Mouse (Mus musculus) gastrocnemius, postnatal 14 days (tissue): ENCODE results near the gene Snd1. TPM values are rescaled to one million over a fixed set of nuclear protein-coding genes. Genes with fewer than 3 reads are reported as not detected.

ENCODE experiments used
- DNase-seq: peaks from one replicate; pipeline ENCODE4 v3.0.0; 2021; ENCODE audit warnings: mixed read lengths
- intact Hi-C: fragments of 180-260 bp; cut with DNase I; formaldehyde crosslinking; loops from one replicate; pipeline ENCODE4 v1.15.1; 2025; ENCODE audit warnings: low total_unique reads
- total RNA-seq, 2 experiments: library from RNA; stranded (reverse); gene quantifications; 2 replicates each; pipeline ENCODE4 v1.2.3; 2021

The Snd1 gene
- total RNA-seq, 2 experiments from 2014 or later = 43.4 to 51.3 TPM

DNA sequence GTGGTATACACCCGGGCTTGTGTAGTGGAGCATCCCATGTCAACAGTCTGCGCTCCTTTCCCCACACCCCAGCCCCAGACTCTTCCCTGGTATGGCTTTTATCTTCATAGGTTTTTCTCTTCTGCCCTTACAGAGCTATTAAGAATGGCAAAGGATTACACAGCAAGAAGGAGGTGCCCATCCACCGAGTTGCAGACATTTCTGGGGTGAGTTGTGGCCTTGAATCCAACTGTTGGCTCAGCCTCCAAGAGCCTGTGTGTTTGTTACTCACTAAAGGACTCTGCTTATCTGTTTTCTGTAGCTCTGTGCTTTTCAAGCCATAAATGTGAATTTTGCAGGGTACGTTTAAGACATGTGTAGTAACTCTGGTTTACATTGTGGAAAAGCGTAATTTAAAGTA lies 249.8 kb downstream of the Snd1 start:
- DNase-seq = no peak
- intact Hi-C loops = no loop called here

DNA sequence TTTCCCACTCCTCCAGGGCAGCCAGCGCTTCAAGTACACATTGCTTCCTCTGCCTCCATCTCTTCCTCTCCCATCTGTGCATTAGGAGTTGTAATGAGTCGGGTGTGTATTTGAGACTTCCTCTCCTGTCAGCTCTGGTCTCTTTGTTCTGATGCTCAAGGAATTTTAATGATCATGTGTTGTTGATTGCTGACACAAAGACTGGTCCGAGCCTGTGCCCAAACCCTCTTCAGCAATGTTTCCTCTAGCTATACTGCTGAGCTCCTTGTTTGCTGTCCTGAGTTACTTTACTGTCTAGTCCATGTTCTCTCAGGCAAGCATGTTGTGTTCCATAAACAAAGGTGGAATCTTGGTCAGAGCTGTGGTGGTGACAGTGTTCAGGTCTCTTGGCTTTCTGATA lies 254.3 kb downstream of the Snd1 start:
- no peak for DNase-seq

DNA sequence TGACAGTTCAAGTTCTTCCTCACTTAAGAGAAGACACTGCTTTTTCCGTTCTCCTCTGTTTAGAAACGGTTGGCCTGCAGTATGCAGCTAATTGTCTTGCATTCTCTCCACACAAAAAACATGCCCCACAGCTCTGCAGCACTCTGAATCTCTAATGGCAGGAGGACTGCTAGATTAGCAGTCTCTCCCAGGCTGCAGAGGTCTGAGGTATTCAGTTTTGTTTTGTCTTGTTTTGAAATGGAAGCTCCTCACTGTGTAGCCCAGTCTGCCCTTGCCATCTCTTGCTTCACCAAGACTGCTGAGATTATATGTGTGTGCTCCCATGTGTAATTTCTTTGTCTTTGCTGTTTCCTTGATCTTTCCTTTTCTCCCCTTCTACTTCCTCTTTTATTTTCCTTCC lies 254.7 kb downstream of the Snd1 start:
- intact Hi-C loops = no loop called here
- no peak for DNase-seq

More for the DNA sequence above, 254.3 kb downstream of the Snd1 start:
- intact Hi-C loops = no loop called here

DNA sequence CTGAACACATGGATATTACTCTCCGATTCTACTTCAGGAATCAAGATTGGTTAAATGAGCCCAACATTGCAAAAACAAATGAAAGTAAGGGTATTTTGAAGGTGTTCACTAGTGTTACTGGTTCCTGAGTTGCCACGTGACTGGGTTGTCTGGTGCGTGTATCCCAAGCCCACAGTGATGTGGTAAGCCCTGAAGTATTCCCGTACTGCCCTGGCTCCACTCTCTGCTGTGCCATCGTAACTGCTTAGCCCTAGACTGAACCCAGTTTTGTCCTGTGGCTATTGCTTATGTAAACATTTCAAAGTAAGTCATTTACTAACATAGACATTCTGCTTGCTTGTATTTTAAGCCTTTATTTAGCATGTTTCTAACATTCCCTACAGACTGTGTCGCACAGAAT lies 256.3 kb downstream of the Snd1 start:
- intact Hi-C loops = no loop called here
- DNase-seq = no peak

DNA sequence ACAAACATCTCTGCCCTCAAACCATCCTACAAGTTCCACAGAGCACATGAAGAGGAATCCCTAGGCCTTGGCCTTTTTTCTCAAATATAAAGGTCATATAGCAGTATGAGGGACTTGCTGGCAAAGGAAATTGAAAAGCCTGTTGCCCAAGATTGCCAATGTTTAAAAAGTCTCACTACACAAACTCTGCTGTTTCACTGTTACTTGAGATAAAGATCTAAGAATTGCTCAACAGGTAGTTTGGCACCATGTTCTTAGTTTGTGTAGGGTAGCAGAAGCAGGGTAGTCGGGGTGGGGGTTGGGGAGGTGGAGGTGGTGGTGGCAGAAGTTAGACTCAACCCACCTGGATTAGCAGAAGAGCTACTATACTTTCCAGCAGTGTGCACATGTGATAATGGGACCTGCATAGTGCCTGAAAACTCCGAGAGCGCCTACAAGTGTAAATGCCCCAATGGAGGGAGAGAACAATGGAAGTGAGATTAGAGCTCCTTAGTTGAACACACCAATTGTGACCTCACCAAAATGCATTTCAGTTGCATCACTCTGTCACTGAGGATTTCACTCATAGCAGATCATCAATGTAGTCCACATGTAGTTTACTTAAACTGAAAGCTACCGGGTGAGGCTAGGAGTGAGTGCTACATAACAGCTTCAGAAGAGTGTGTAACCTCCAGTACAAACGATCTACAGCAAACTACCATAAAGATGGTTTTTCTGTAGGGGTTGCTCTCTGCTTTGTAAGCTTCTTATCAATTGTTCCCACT lies 259.1 kb downstream of the Snd1 start:
- intact Hi-C loops = no loop called here
- DNase-seq = no peak

DNA sequence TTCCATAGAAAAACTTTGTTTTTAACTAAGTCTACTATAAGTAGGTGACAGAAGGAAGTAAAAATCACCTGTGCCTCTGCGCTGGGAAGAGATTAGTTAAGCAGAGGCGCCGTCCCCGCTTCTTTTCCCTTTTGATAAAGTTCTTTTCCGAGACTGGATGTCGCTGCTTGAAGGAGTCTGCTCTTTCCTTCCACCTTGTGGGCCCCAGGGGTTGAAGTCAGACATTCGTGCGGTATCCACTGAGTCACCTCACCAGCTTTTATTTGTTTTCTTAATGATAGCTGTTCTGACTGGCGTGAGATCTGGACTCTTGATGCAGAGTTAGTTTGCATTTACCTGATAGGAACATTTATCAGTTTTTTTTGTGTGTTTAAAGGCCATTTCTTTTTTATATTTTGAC lies 260.2 kb downstream of the Snd1 start:
- intact Hi-C loops = no loop called here
- DNase-seq = no peak

DNA sequence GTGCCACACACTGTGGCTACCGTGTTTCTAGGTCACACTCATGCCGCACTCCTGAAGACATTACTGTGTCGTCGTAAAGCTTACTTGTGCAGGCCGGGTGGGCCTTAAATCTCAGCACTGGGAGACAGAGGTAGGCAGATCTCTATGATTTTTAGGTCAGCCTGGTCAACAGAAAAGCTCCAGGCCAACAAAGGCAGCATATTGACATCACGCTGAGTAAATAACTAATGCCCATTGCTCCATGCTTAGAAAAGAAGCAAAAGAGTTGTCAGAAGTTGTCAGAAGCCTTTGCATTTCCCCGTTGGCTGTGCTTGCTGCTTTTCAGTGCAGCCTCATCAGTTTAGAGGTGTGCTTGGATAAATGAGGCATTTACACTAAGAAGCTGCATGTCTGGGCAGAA lies 261.7 kb downstream of the Snd1 start:
- intact Hi-C loops = no loop called here
- DNase-seq = no peak

DNA sequence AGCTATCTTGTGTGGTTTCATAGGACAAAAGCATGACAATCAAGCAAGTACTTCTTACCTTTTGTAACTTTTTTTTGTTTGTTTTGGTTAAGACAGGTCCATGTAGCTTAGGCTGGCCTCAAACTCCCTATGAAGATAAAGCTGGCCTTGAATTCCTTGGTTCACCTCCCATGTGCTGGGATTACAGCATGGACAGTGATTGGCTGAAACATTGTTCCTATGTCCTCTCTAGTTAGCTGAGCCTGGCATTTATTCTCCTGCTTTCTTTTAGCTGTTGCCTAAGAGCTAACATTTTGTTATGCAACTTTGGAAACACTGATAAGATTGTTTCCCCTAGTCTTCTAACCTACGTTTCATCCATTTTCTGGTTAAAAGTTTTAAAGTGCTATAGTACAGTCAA lies 262.7 kb downstream of the Snd1 start:
- intact Hi-C loops = no loop called here
- no peak for DNase-seq

DNA sequence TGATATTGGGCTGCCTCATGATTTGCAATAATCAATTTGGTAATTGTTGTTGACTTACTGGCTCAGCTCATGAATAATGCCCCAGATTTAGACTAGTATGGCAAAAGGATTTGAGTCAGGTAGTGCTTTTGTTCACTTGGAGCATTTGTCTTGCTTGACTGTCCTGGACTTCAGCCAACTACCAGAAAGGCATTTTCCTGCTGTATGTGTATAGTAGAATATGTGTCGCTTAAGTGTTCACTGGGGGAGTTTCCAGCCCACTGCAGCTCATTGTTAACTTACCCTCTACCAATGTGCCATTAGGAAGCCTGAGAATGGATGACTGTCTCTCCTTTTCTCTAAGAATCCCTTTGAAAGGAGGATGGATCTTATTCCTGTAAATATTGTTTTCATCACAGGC lies 268.6 kb downstream of the Snd1 start:
- intact Hi-C loops = no loop called here
- no peak for DNase-seq

DNA sequence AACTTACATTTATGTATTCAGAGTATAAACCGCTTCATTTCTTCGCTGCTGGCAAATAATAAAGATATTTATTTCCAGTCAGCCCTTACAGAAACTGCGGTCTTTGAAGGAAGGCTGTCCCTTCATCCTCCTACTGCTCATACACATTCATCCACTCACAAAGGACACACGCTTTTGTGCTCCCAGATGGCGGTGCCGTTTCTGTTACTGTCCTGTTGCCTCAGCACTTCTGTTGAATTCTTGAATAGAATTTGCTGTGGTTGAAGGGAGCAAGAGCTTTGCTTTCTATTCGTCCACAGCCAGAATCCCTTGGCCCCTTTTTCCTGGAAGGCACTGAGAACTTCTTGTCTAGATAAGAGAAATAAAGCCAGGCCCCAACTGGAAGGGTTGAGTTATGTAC lies 270.9 kb downstream of the Snd1 start:
- intact Hi-C loops = no loop called here
- DNase-seq = no peak

DNA sequence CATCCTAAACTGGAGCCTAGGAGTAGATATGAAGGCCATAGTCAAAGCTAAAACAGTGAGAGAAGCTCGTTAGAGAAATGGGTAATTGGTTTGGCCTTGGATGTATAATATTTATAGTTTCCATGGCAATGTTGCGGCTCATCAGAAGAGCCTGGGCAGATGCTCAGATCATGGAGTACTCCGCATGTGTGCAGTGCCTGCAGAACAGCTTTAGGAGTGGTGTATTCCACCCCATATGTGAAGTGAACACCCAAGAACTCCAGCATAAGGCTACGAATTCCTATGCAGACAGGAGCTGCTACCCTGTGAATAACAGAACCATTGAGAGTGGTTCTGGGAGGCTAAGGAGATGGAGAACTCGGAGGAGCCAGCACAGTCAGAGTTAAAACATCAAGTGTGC lies 272.1 kb downstream of the Snd1 start:
- intact Hi-C loops = no loop called here
- no peak for DNase-seq

DNA sequence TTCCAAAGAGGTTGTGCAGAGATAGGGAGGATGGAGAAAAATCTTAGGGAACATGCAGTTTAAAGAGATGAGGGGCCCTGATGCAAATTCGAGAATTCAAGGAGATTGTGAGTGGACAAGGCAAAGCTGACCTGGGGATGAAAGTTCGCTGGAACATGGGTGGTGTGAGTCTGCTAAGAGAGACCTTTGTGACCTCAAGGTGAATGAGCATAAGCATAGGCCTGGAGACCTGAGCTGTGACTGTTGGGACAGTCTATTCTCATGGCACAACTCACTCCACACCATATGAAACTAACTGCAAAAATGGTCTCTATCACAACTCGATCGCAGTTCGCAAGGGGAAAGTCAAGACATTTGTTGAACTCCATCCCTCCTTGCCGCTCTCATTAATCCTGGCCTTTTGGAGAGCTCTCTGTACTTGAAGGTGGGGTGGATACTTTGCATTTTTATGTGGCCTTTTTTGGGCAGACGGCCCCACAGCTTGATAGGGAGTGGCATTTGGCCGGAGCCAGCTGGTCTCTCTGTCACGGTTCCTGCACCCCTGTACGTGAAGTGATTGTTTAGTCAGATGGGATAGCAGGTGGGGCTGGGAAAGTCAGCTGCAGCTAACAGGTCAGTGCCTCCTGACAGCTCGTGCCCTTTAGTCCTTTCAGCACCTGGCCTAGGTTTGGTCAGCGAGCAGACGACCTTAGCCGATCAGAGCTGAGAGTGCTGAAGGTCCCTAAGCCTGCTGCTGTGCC lies 273.2 kb downstream of the Snd1 start:
- intact Hi-C loops = no loop called here
- no peak for DNase-seq

DNA sequence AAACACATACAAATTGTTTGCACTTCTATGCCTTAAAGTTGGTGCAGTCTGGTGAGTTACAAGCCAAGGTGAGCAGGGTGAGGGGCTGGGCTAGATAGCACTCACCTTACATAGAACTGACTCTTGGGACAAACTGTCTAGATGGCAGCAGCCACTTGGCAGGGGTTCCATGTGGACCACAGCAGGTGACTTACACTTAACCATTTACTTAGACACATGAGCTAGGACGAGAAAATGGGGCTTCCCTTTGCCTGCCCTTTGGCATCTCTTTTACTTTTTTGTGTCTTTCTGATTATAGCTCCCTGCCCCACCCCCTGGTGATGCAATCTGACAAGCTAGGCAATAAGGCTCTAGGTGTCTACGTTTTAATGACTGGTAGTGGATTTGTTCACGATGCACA lies 274.3 kb downstream of the Snd1 start:
- intact Hi-C loops = no loop called here
- no peak for DNase-seq

DNA sequence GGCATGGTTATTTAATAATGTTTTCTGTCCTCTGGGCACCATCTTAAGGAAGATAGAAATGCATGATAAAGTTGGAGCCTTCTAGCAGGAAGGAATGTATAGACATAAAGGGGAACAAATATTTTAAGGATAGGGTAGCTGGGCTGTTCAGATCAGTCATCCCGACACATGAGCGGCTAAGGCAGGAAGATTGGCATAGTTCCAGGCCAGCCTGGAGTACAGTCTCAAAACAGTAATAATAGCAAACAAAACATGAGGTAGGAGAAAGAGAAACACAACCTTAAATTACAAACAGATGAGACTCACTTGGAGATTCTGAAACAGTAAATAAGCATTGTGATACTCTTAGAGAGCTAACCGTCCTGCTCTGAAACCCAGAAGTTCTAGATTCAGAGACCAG lies 276.2 kb downstream of the Snd1 start:
- DNase-seq = no peak
- intact Hi-C loops = no loop called here

DNA sequence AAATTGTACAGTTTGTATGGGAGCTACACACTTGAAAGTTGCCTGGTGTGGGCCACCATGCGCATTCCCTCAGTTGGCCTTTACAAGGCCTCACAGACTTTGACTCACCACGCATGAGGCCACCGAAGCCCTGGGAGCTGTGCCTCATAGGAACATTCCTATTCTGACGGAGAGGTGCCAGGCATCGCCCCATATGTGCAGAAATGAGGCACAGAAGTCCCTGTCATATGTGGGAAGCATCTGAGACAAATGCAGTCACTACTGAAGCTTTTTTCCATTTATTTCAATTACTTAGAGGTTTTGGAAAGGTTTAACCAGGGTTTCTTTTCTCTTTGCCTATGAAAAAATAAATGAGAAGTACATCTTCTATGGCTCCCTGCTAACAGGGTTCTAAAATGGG lies 278.3 kb downstream of the Snd1 start:
- intact Hi-C loops = no loop called here
- DNase-seq = no peak

DNA sequence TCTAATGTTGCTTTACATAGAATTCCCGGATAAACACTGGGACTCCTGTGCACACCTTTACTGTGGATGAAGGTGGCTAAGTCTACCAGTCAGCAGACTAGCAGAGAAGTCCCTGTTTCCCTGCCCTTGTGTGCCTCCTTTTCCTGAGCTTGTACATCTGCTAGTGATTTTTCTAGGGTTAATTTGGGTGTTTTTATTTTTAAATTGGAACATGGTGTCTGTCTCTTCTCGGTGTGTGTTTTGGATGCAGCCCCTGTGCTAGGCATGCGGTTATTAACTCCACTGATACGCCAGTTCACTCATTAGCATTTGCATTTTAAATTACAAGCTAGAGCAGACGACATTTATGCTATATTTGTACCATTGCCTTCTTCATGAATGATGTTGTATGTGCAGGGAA lies 278.7 kb downstream of the Snd1 start:
- no peak for DNase-seq
- intact Hi-C loops = no loop called here

DNA sequence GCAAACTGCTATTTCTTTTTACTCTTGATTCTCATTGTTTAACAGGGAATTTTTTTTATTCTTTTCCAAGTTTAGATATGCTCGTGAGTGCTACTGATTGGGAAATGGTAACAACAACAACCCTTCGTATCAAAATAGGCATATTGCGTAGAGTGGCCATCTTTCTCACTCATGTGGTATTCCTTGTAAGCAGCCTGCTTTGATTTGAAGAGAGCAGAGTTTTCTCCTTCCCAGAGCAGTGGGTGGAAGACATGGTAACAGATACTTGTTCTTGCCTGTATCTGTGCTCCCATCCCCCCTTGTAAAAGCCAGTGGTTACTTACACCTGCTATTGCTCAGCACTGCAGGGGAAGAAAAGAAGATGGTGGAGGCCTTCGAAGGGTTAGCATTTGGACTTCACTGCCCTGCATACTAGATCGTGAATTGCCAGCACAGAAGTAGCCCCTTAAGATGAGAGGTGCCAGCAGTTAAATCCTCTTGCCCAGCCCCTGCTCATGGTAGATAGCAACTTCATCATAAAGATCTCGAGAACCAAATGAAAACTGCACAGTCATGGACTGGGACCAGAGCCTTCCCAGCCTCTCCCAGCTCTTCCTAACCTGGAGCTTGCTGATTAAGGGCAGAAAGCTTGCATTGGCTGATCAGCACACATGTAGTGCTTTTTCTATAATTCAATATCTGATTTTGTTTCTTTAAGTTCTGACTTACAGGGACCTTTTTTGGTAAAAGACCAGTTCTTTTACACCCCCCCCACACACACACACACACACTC lies 279.4 kb downstream of the Snd1 start:
- intact Hi-C loops = no loop called here
- DNase-seq = no peak

DNA sequence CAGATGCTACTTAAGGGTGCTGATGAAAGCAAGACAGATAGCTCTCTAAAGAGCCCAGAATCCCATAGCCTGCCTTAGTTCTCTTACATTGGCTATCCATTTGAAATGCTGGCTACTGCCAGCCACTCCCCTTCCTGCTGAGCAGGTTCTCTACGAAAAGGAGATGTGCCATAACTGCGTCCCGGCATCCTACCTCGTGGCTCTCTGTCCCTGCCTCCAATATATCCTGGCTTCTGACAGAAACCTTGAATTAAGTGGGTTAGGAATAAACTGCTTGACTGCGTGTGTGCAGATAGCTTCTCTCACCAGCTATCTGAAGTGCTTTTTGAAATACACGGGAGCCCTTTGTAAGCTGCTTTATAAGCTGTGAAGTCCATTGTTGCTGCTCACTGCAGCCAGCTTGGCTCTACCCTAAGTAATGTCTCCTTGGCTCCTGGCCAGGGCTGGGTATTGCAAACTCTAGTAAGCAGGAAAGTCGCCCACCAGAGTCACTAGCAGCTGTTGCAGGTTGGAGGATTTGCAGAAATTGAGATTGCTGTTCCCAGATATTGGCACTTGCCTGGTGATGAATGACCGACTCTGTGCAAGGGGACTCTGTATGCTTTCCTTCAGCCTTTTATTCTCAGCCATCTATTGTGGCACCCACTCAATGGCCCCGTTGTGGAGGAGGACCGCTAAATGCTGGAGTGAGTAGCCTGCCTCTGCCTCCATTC lies 281.5 kb downstream of the Snd1 start:
- DNase-seq = peak; percentile 29
- intact Hi-C loops = no loop called here

DNA sequence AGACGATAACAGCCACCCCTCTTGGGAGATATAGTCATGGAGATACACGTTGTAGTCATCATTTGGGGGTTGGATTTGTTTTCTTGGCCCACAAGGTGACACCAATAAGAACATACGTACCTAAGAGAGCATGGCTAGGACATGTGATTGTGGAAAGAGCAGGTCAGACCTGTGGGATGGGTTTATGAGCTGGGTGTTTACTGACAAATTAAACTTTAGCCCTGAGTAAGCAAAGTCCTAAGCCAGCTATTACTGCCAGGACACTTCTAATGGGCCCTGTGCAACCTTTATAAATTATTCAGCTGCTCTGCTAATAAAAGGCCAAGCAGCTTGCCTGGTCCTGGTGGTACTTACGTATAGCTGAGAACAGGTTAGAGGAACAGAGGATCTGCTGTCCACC lies 283.4 kb downstream of the Snd1 start:
- intact Hi-C loops = no loop called here
- DNase-seq = no peak

DNA sequence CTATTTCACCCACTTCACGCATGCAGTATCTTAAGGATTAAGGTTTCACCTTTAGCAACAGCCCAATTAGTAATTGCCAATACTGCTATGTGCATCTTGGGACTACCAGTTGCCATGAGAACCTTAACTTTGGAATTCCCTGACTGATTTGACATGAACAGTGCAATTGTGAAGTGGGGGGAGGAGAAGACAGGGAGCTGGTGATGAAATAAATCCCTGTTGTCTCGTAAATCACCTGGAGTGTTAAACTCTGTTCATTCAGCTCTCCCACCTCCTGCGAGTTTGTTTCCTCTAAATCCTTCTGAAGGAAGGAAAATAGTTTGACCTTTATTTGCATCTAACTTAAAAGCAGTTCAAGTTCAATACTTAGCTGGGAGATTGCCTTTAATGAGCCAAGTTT lies 286.8 kb downstream of the Snd1 start:
- DNase-seq = no peak
- intact Hi-C loops = no loop called here
